Mouse (Mus musculus) layer of hippocampus, adult 18-20 months (tissue): Measurements from ENCODE around the gene Lama2. TPM values are rescaled to one million over a fixed set of nuclear protein-coding genes. Genes with fewer than 3 reads are reported as not detected.
"Not testable (repeated sequence)": the region's sequence is repeated elsewhere in the genome, so short reads cannot be mapped to it uniquely, and the experiment has no call there.

Experiments
- DNase-seq, 2 experiments: peaks; one replicate each; pipeline ENCODE4 v3.0.0; 2022; ENCODE audit warnings: low spot score in 2 of 2
- total RNA-seq, 2 experiments: library from RNA; stranded (reverse); gene quantifications; 2 replicates each; pipeline ENCODE4 v1.2.3; 2021

Lama2 gene
- total RNA-seq, 2 experiments from 2014 or later: 8.0 to 9.5 TPM

GRCm38 (mm10) chr10:27047196-27047595 is 572.4 kb downstream of the Lama2 start:
- DNase-seq: no peak

GRCm38 (mm10) chr10:27041812-27042211 is 577.7 kb downstream of the Lama2 start:
- no peak for DNase-seq

GRCm38 (mm10) chr10:27022707-27023106 is 596.9 kb downstream of the Lama2 start:
- DNase-seq: no peak

GRCm38 (mm10) chr10:27012804-27013365 is 606.7 kb downstream of the Lama2 start:
- DNase-seq: no peak

GRCm38 (mm10) chr10:27007364-27007763 is 612.2 kb downstream of the Lama2 start:
- no peak for DNase-seq

GRCm38 (mm10) chr10:27005716-27006115 is 613.8 kb downstream of the Lama2 start:
- no peak for DNase-seq

GRCm38 (mm10) chr10:27001554-27002178 is 617.9 kb downstream of the Lama2 start:
- DNase-seq: no peak

GRCm38 (mm10) chr10:26996684-26997083 is 622.9 kb downstream of the Lama2 start:
- DNase-seq: no peak

- DNase-seq: peak in 1 of 2 experiments; percentile 24
These were observed 623.6 kb downstream of the Lama2 start for GRCm38 (mm10) chr10:26995987-26996386.

- DNase-seq: peak; percentile 28 to 78
These were observed 624.2 kb downstream of the Lama2 start for GRCm38 (mm10) chr10:26995182-26995975.

- no peak for DNase-seq
These were observed 625.4 kb downstream of the Lama2 start for GRCm38 (mm10) chr10:26993971-26994761.

GRCm38 (mm10) chr10:26985451-26985850 is 634.1 kb downstream of the Lama2 start:
- DNase-seq: no peak

- not testable (repeated sequence) for DNase-seq
These were observed 635.5 kb downstream of the Lama2 start for GRCm38 (mm10) chr10:26984082-26984481.

GRCm38 (mm10) chr10:26983583-26983982 is 636.0 kb downstream of the Lama2 start:
- no peak for DNase-seq

- DNase-seq: no peak
These were observed 636.9 kb downstream of the Lama2 start for GRCm38 (mm10) chr10:26982621-26983020.

- no peak for DNase-seq
These were observed 644.2 kb downstream of the Lama2 start for GRCm38 (mm10) chr10:26975372-26975771.

GRCm38 (mm10) chr10:26974224-26974623 is 645.3 kb downstream of the Lama2 start:
- DNase-seq: no peak

- no peak for DNase-seq
These were observed 646.0 kb downstream of the Lama2 start for GRCm38 (mm10) chr10:26973575-26973974.

GRCm38 (mm10) chr10:26958513-26958912 is 661.0 kb downstream of the Lama2 start:
- DNase-seq: no peak

GRCm38 (mm10) chr10:26950448-26950847 is 669.1 kb downstream of the Lama2 start:
- DNase-seq: no peak

- DNase-seq: no peak
These were observed 669.9 kb downstream of the Lama2 start for GRCm38 (mm10) chr10:26949667-26950066.
